Mouse (Mus musculus): ENCODE data around the gene Slc35a3.

DNA sequence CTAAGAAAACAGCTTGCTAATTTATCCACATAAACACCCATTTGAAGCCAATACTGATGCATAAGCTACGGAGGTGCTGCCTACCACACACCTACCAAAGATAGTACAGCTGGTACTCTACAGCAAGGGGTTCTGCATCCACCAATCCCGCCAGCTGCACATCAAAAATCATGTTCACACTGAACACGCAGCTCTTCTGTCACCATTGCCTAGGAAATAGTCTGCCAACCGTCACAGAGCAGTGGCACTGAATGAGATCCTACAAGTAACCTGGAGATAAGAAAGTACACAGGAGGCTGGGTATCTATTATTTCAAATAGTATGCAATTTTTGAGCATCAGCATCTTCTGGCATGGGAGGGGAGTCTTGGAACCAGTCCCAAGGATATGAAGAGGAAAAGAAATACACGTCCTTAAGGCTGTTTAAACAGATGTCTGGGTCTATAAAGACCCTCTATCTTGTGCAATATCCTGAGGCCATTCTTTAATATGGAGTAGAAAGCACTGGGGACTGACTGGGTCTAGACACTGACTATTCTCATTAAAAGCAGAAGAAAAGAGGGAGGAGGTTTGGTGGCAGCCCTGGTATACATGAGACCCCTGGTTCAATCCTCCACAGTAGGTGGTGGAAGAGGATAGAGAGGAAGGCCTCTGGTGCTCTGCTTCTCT lies 59.2 kb downstream of the Slc35a3 start:
- no peak for TF ChIP-seq CTCF (IDR thresholded peaks at IDR 0.05; ENCODE audit: borderline replicate concordance, insufficient read depth, low read depth, low read length)
- TF ChIP-seq POLR2A (IDR thresholded peaks at IDR 0.05; ENCODE audit: borderline replicate concordance, insufficient read depth, low read length) = no peak

Data from cerebellum, adult 2 months (tissue).